Mouse (Mus musculus) midbrain, embryonic 11.5 days (tissue): ENCODE measurements around the gene Cds1. TPM values are rescaled to one million over a fixed set of nuclear protein-coding genes. Genes with fewer than 3 reads are reported as not detected.

Experiments used
- ATAC-seq: fragments of 200-750 bp; cut with Nextera tagmentation; 2 replicates; pipeline ENCODE4 v1.8.0; 2017; ENCODE audit warnings: moderate TSS enrichment, moderate library complexity; ENCODE audit not compliant: low FRiP score
- DNase-seq: peaks from one replicate; pipeline ENCODE4 v3.0.0; 2015; ENCODE audit warnings: low spot score; ENCODE audit errors: missing footprints
- H3K27ac ChIP-seq: fragments of 300-500 bp; sonication (generic); 2 replicates; pipeline ENCODE4 v1.5.1; 2014; ENCODE audit warnings: low read depth, low read length
- H3K27me3 ChIP-seq: fragments of 300-500 bp; sonication (generic); 2 replicates; pipeline ENCODE4 v1.6.1; 2014; ENCODE audit warnings: mild to moderate bottlenecking, low read length, moderate library complexity, mixed read lengths; ENCODE audit not compliant: control insufficient read depth, insufficient read depth
- H3K36me3 ChIP-seq: fragments of 300-500 bp; sonication (generic); 2 replicates; pipeline ENCODE4 v1.6.1; 2014; ENCODE audit warnings: mild to moderate bottlenecking, low read length, moderate library complexity, mixed read lengths; ENCODE audit not compliant: control insufficient read depth, insufficient read depth
- H3K4me1 ChIP-seq: fragments of 300-500 bp; sonication (generic); 2 replicates; pipeline ENCODE4 v1.6.1; 2014; ENCODE audit warnings: low read length; ENCODE audit not compliant: control insufficient read depth, insufficient read depth
- H3K4me2 ChIP-seq: fragments of 300-500 bp; sonication (generic); 2 replicates; pipeline ENCODE4 v1.6.1; 2014; ENCODE audit warnings: mild to moderate bottlenecking, moderate library complexity
- H3K4me3 ChIP-seq: fragments of 300-500 bp; sonication (generic); 2 replicates; pipeline ENCODE4 v1.5.1; 2014; ENCODE audit warnings: low read depth, low read length
- H3K9ac ChIP-seq: fragments of 300-500 bp; sonication (generic); 2 replicates; pipeline ENCODE4 v1.6.1; 2014; ENCODE audit warnings: low read length
- H3K9me3 ChIP-seq: fragments of 300-500 bp; sonication (generic); 2 replicates; pipeline ENCODE4 v1.6.1; 2016; ENCODE audit warnings: low read length; ENCODE audit not compliant: control insufficient read depth
- WGBS: fragments of 180-500 bp; shearing (Covaris S2); extraction: QIAGEN DNeasy Blood & Tissue Kit; methylation state at CpG from one replicate; pipeline ENCODE4 v1.1.7; 2014; 5-methylcytosine and 5-hydroxymethylcytosine counted together
- polyA plus RNA-seq: library from polyadenylated mRNA; unstranded; fragments of >200 nt; fragmentation: Nextera tagmentation; extraction: Ambion mirVana; gene quantifications from 2 replicates; pipeline ENCODE4 v1.2.1, GENCODE M21; 2014

The Cds1 gene
- polyA plus RNA-seq, 1 experiment from 2014 or later, result 1.0 TPM

GRCm38 (mm10) chr5:101851133-101851532 lies 86.2 kb downstream of the Cds1 start:
- Histone ChIP-seq H3K9me3 (no peaks in the 10 kb centered on the region), H3K27me3 (no peaks in the 10 kb centered on the region), H3K4me2 (no peak overlapping the region), H3K36me3 (peaks cover 52% of the 10 kb centered on the region), H3K4me1 (no peaks in the 10 kb centered on the region), H3K27ac (no peak overlapping the region), H3K9ac (no peak overlapping the region), H3K4me3 (no peak overlapping the region)
- DNase-seq (no peak), ATAC-seq (no peak)
- WGBS, result 94% methylated on average over 7 of the region's 7 CpGs

DNA sequence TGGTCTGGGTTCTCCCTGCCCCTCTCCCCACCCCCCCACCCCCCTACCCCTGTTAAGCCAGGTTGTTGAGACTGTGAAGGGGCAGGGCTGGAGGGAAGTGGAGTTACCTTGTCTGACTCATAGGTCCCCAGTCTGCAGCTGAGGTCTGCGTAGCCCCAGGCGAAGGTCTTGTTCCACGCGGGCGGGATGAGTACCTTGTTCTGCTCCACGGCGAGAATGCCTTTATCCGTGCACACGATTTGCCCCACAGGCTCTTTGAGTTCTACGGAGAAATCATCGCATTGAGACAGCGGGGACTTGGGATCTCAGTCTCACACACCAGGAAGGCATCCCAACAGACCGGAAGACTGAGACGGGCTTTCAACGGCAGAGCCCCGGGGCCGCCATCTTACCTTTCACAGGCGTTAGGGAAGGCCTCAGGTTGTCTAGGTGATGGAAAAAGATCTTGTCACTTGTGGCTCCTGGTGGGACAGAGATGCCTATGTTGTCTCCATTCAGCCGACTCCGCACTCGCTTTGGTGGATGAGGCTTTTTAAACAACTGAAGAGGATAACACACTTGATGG lies 87.3 kb downstream of the Cds1 start:
- H3K4me1 ChIP-seq, result no peaks in the 10 kb centered on the region
- H3K9me3 ChIP-seq, result no peaks in the 10 kb centered on the region
- no peak overlapping the region for H3K27ac ChIP-seq
- H3K4me3 ChIP-seq, result no peak overlapping the region
- DNase-seq, result no peak
- WGBS, result 97% methylated on average over 21 of the region's 21 CpGs
- no peak overlapping the region for H3K9ac ChIP-seq
- H3K4me2 ChIP-seq, result no peak overlapping the region
- peaks cover 44% of the 10 kb centered on the region for H3K36me3 ChIP-seq
- H3K27me3 ChIP-seq, result no peaks in the 10 kb centered on the region
- no peak for ATAC-seq

GRCm38 (mm10) chr5:101854100-101854499 lies 89.2 kb downstream of the Cds1 start:
- WGBS, result 92% methylated on average over 11 of the region's 11 CpGs
- H3K4me2 ChIP-seq, result no peak overlapping the region
- no peak overlapping the region for H3K9ac ChIP-seq
- DNase-seq (no peak), ATAC-seq (no peak)
- peaks cover 40% of the 10 kb centered on the region for H3K36me3 ChIP-seq
- H3K27ac ChIP-seq, result no peak overlapping the region
- no peak overlapping the region for H3K4me3 ChIP-seq
- H3K9me3 ChIP-seq, result no peaks in the 10 kb centered on the region
- no peaks in the 10 kb centered on the region for H3K27me3 ChIP-seq
- no peaks in the 10 kb centered on the region for H3K4me1 ChIP-seq

- H3K36me3 ChIP-seq, result peaks cover 39% of the 10 kb centered on the region
- 87% methylated on average over 7 of the region's 7 CpGs for WGBS
- no peak overlapping the region for H3K27ac ChIP-seq
- H3K4me2 ChIP-seq, result no peak overlapping the region
- ATAC-seq, result no peak
- no peaks in the 10 kb centered on the region for H3K9me3 ChIP-seq
- DNase-seq, result no peak
- H3K27me3 ChIP-seq, result no peaks in the 10 kb centered on the region
- H3K9ac ChIP-seq, result no peak overlapping the region
- no peaks in the 10 kb centered on the region for H3K4me1 ChIP-seq
- H3K4me3 ChIP-seq, result no peak overlapping the region
Measured at GRCm38 (mm10) chr5:101854667-101855066, 89.7 kb downstream of the Cds1 start.

GRCm38 (mm10) chr5:101855475-101855874 lies 90.5 kb downstream of the Cds1 start:
- no peak overlapping the region for H3K4me2 ChIP-seq
- no peaks in the 10 kb centered on the region for H3K4me1 ChIP-seq
- 97% methylated on average over 16 of the region's 16 CpGs for WGBS
- no peaks in the 10 kb centered on the region for H3K9me3 ChIP-seq
- DNase-seq (no peak), ATAC-seq (no peak)
- no peak overlapping the region for H3K27ac ChIP-seq
- no peak overlapping the region for H3K9ac ChIP-seq
- H3K4me3 ChIP-seq, result no peak overlapping the region
- no peaks in the 10 kb centered on the region for H3K27me3 ChIP-seq
- peaks cover 39% of the 10 kb centered on the region for H3K36me3 ChIP-seq

DNA sequence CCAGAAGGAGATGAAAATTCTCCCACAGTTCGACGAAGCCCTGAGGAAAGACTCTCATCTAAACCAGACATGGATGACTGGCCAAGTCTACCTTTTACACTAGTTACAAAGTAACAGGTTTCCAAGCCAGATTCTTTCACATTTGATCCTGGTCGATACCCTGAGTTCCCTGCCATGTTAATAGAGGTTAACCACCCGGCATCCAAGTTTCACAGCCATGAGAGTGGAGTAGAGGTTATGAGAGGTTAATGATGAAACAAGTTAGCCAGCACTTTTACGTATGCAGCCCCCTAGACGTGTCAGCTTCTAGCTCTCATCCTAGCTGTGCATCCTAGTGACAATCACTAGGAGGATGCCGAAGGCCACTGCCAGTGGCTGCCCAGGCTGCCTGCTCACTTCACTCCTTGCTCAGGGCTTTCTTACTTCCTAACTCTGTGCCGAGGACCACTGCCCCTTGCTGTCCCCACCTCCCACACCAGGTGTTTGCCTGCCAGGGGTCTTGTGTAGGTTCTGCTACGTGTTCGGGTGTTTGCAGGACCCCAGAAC lies 94.0 kb downstream of the Cds1 start:
- H3K27ac ChIP-seq, result no peak overlapping the region
- peaks cover 33% of the 10 kb centered on the region for H3K36me3 ChIP-seq
- H3K4me1 ChIP-seq, result no peaks in the 10 kb centered on the region
- 93% methylated on average over 10 of the region's 10 CpGs for WGBS
- no peak overlapping the region for H3K4me3 ChIP-seq
- no peaks in the 10 kb centered on the region for H3K9me3 ChIP-seq
- H3K27me3 ChIP-seq, result no peaks in the 10 kb centered on the region
- H3K9ac ChIP-seq, result no peak overlapping the region
- DNase-seq, result no peak
- no peak for ATAC-seq
- H3K4me2 ChIP-seq, result no peak overlapping the region

- no peaks in the 10 kb centered on the region for H3K27me3 ChIP-seq
- DNase-seq, result no peak
- no peak overlapping the region for H3K9ac ChIP-seq
- no peaks in the 10 kb centered on the region for H3K4me1 ChIP-seq
- WGBS, result 89% methylated on average over 18 of the region's 18 CpGs
- H3K4me3 ChIP-seq, result no peak overlapping the region
- no peak overlapping the region for H3K27ac ChIP-seq
- H3K4me2 ChIP-seq, result no peak overlapping the region
- ATAC-seq, result no peak
- H3K9me3 ChIP-seq, result no peaks in the 10 kb centered on the region
- peaks cover 37% of the 10 kb centered on the region for H3K36me3 ChIP-seq
Measured at GRCm38 (mm10) chr5:101861786-101862571, 97.0 kb downstream of the Cds1 start.

GRCm38 (mm10) chr5:101862651-101863050 lies 97.7 kb downstream of the Cds1 start:
- Histone ChIP-seq H3K9ac (no peak overlapping the region), H3K4me3 (no peak overlapping the region), H3K36me3 (peaks cover 33% of the 10 kb centered on the region), H3K4me2 (no peak overlapping the region), H3K4me1 (no peaks in the 10 kb centered on the region), H3K27ac (no peak overlapping the region), H3K9me3 (no peaks in the 10 kb centered on the region), H3K27me3 (no peaks in the 10 kb centered on the region)
- WGBS, result 88% methylated on average over 8 of the region's 8 CpGs
- ATAC-seq (no peak), DNase-seq (no peak)

DNA sequence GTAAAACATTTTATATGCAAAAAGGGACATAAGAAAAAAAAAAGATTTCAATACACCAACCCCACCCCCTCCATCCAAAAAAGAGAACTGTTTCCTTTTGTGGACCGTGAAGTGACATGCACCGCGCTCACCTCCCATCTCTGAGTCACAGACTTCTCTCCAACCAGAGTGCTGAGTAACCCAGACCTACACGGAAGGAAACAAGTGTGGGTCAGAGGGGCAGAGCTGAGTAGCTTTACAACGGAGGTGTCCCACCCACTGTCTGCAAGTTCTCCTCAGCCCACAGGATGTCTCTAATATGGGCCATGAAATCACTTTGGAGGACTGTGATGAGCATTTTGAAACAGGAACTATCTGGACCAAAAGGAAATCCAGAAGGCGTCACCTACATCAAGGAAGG lies 99.0 kb downstream of the Cds1 start:
- peaks cover 39% of the 10 kb centered on the region for H3K36me3 ChIP-seq

More for the DNA sequence above, 99.0 kb downstream of the Cds1 start:
- H3K9me3 ChIP-seq, result no peaks in the 10 kb centered on the region
- H3K27me3 ChIP-seq, result no peaks in the 10 kb centered on the region
- 94% methylated on average over 6 of the region's 6 CpGs for WGBS
- H3K9ac ChIP-seq, result no peak overlapping the region
- no peak overlapping the region for H3K4me2 ChIP-seq
- H3K4me1 ChIP-seq, result no peaks in the 10 kb centered on the region
- no peak for ATAC-seq
- H3K27ac ChIP-seq, result no peak overlapping the region
- H3K4me3 ChIP-seq, result no peak overlapping the region
- DNase-seq, result no peak
